Mouse (Mus musculus) cerebellum, adult 11-12 months (tissue): ENCODE results near the gene B3gnt2.

Experiments used
- DNase-seq: peaks from one replicate; pipeline ENCODE4 v3.0.0; 2022

Gene B3gnt2

DNA sequence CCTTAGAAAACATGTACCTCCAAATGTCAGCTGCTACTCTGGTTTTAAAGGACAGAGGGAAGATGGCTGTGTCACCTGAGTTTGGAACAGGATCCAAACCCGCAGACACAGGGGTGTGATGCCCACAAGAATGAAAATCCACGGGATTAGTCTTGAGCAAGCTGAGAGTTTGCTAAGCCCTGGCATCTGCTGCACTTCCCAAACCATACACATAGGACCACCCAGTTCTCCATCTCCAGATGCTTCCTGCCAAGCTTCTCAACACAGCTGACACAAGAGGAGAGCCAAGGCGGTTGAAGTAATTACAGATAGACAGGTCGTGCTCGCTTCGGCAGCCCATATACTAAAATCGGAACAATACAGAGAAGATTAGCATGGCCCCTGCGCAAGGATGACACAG is 7.8 kb upstream of the B3gnt2 start:
- DNase-seq = no peak

- no peak for DNase-seq
These were observed 6.9 kb upstream of the B3gnt2 start for GRCm38 (mm10) chr11:22867691-22868090.

DNA sequence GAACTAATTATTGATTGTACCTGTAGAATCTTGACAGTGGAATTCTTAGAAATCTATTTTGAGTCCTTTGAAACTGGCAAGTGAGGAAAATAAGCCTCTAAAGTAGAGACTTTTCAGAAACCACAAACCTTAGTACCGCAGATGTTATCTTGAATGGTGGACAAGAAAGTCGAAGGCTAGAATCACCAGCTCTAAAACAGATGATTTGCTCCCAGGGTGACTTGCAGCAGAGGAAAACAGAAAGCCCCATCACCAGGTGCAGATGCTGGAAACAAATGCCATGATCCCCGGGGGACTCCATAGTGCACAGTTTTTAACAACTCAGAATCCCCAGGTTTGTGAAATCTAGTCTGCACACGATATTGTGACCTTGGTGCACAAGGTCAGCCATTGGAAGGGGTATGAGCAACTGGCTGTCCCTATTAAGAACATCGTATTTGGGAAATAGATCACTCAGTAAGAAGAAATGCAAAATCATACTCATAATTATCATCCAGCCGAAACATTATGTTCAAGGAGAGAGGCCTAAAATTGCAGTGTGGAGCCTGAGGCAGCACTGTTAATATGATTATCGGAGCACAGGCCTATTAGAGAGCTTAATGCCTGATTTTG is 5.0 kb upstream of the B3gnt2 start:
- DNase-seq = no peak

GRCm38 (mm10) chr11:22864305-22865060 is 3.7 kb upstream of the B3gnt2 start:
- DNase-seq = no peak

DNA sequence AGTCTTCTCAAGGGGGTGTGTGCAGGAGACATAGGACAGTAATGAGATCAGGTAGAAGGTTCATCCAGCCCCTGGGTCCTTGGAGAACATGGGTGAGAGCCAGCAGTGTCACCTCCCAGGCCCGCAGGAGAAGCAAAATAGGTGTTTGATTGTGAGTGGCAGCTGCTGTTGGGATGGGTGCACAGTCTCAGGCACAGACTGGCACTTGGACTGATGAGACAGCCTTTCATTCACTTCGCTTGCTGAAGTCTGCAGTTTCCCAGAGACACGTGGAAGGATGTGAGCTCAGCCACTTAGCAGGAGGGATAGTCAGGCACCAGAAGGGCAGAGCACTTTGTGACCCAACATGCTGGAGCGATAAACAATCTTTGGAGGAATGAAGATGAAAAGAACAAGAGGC is 2.8 kb upstream of the B3gnt2 start:
- no peak for DNase-seq

DNA sequence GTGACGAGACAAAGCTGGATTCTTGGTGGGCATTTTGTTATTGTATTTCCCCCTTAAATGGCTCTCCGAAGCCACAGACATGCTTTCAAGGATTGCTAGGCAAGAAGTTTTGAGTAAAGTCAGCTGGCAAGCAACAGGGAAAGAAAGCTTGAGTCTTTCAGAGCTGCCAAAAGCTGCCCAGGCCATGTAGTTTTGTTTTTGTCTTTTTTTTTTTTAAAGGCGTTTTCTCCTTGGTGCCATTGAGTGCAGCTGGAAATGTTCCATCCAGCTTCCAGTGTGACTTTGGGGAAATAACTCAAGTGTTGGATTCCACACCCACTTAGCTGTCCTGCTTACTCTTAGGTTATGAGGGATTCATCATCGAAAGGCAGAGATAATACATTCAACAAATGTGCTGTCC is 554 bp upstream of the B3gnt2 start:
- no peak for DNase-seq

DNA sequence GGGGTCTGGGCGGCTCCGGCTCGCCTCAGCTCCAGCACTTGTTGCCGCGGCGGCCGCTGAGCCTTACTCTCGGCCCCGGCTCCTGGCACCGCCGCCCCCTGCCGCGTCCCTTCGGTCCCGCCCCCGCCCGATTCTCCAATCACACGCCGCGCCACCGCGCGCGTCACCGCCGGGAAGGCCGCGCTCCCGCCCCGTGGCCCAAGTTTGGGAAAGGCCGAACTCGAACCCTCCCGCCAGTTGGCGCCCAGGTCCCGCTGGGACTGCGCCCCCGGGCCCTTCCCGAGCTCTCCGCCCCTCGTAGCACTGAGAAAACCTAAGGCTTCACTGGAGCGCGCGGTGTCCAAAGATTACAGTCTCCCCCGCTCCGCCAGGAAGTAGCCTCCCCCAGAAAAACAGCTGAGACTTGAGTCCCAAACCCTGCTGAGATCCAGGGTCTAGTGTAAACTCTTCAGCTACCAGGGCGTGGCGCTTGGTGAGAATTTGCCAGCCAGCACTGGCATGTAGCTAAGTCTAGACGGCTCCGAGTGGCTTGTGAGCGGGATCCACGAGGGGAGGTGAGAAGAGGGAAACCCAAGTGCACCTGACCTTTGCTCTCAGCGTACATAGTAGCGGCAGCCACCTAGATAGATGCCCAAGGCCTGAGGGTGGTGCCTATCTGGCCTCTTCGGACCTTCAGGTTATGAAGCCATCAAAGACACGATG is 977 bp downstream of the B3gnt2 start:
- DNase-seq = no peak

DNA sequence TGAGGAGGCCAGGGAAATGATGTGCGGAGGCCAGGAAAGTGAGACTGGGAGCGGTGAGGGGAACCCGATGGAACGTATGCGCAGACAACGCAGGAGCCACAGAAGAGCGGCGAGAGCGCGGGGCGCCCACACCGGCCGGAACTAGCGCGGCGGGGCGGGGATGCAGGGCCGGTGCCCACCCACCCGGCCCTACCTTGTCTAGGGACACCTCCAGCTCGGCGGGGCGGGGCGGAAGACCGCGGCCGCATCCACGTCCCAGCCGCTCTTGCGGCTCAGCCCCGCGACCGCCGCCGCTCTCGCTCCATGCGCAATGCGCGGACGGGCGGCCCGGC is 1.5 kb downstream of the B3gnt2 start:
- no peak for DNase-seq

DNA sequence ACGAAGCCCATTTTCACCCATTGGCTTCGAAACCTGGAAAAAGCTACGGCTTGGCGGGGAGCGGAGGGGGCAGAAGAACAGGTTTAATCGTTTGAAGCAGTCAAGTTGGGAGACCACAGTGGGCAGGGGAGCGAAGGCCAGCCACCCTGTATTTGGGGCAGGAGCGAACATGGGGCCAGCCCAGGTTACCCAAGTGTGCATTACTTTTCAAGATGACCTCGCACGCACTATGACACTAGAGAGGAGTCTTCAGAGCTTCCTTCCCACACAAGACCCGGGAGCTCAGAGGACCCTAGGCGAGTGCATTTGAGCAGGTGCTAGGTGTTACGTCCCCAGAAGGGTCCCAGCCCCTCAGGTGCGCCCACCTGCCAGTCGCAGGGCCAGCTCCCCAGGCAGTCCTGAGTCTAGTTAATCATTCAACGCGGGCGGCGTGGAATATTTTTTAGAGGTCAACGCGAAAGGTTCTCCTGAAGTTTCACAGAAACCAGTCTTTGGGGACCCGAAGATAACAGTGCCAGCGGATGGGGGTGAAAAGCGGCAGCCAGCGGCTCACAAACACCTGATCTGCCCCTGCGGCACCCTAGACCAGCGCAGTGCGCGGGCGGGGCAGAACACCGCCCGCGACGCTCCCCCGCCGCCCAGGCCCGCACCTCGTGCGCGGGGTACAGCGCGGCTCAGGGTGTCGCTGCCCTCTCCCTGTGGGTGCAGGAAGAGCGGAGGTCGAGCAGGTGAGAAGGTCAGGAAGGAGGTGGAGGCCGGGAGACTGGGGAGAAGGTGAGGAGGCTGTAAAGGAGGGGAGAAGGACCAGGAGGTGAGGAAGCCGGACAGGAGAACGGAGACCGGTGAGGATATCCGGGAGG is 2.1 kb downstream of the B3gnt2 start:
- DNase-seq = no peak

DNA sequence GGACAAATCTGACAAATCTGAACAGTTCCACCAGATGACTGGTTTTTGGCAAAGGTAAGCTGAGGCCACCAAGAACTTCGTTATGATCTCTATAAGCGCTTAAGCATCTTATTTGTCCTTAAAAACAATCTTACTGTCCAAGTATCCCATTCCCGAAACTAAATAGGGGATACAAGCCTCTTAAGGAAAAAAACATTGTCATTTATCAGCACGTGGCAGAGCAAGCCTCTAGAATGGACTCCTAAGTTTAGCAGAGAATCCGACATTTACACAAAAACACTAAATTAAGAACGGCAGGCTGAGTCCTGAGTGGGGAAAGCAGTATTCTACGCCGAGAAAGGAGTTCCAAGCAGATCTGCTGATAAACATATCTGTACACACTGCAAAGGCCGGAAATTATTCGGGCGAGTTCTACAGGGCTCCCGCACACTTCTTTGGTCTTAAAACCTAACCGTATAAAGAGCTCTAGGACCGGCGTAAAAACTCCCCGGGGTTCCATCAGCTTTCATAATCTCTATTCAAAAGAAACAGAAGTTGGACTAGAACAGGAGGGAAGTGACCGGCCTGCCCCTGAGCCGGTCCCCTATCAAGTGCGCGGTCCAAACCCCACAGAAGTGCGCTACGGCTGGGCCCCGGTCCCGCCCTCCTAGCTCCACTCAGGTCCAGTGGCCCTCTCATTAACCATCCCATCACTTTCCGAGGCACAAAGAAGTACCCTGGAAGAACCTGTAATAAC is 2.9 kb downstream of the B3gnt2 start:
- no peak for DNase-seq

DNA sequence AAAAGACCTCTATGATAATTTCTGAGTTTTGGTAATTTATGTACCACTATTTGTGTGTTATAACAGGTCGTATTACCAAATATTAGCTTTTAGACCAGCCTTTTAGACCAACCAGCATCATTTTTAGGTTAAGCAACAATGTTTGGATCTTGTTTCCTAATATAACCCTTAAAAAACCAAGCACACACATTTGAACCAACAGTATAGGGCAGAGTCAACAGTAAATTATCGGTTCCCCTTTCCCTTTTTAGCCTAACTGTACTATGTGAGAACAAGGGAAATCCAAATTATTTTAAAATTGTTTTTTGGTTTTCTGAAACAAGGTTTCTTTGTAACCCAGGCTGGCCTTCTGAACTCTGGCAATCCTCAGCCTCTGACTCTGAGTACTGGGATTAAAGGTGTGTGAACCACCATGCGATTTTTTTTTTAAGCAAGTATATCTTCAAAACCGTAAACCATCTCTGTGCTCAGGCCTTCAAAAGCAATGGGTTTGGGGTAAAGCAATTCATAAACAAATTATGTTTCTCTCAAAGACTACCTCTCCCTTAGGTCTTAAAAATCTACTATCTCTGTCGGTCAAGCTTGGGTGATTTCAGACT is 3.6 kb downstream of the B3gnt2 start:
- no peak for DNase-seq

- no peak for DNase-seq
These were observed 4.3 kb downstream of the B3gnt2 start for GRCm38 (mm10) chr11:22856371-22856965.

DNA sequence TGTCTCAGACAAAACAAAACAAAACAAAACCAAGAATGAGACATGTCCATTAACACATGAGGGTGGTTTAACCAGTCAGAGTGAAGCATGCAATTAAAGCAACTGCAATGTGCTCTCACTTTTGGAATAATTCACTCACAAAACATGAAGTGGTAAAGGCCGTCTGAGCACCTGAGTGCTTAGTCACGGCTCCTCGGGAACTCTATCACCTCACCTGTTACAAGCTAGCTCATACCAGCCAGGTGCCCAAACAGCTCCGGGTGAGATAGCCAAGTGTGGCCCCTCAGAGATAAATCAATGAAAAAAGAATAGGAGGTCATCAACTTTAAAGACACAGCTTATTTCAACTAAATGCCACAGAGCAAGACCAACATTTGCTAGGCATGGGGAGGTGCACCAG is 6.2 kb downstream of the B3gnt2 start:
- DNase-seq = no peak

DNA sequence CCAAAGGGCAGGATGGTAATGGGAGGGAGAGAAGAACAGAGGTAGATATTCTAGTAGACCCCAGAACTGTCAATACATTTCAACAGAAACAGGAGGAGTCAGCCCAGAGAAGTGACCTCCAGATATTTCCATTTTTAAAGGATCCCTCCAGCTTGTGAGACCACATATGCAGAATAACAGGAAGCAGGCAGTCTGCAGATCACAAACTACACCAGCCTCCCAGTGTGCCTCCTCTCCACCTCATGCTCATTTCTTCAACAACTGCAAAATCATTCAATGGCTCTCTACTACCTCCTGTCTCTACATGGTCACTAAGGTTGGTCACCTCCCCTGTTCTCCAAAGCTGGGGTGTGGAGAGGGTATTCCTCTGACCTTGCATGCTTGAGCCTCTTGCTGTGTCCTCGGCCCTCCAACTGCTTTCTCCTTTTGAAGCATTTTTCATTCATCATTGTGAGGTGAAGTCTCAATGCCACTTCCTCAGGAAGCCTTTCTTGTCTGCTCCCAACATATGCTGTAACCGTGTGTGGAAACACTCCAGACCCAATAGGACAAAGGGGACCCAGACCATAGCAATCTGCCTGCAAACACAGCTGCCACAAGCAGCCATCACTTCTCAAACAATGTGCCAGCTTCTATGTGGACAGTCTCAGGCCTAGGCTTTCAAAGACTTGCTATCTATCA is 7.1 kb downstream of the B3gnt2 start:
- DNase-seq = no peak

DNA sequence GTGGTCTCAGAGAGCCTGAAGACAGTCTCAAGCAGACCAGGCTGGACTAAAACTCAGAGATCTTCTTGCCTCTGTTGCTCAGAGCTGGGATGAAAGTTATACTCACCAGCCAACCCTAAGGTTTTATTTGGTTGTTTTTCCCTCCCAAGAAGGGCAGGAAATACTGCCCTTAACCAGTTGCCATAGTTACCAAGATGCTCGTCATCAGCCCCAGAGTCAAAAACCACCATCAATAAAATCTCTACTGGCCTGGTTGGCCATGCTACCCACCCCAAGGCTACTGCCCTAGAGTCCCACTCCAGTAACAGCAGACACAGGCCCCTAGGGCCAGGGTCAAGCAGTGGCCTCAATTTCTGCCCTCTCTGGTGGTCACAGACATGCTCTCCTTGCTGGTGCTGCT is 8.3 kb downstream of the B3gnt2 start:
- no peak for DNase-seq

GRCm38 (mm10) chr11:22851416-22851815 is 9.3 kb downstream of the B3gnt2 start:
- no peak for DNase-seq

GRCm38 (mm10) chr11:22850077-22850476 is 10.7 kb downstream of the B3gnt2 start:
- DNase-seq = no peak

GRCm38 (mm10) chr11:22848649-22849195 is 12.0 kb downstream of the B3gnt2 start:
- no peak for DNase-seq

GRCm38 (mm10) chr11:22847732-22848648 is 12.8 kb downstream of the B3gnt2 start:
- no peak for DNase-seq
